Mouse (Mus musculus) neutrophil, adult 59 days (primary cell): ENCODE data around the gene Trpd52l3. TPM values are rescaled to one million over a fixed set of nuclear protein-coding genes. Genes with fewer than 3 reads are reported as not detected.

Experiments
- total RNA-seq, 2 experiments: library from RNA; stranded (reverse); gene quantifications; 1 replicate in 1 of 2; 2 replicates in 1 of 2; pipeline ENCODE4 v1.2.4; 2023

Trpd52l3 gene
- not detected for total RNA-seq

DNA sequence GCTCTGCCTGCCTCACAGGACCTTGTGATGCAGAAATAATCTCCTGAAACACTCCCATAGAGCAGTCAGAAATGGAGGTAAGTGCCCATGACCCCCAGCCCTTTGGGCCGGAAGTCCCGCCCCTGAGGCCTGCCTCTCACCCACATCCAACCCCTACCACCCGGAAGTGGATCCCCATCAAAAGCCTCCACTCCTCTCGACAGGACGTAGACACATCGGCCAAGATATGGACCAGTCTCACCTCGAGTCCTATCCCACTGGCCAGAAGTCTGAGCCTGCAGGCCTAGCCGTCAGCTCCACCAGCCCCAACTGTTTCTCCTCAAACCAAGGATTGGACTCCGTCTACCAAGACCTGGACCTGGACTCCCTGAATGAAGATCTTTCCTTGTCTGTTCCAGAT lies at the start of gene Trpd52l3:
TSS of gene Trpd52l3 (plus strand) at position 170 of the 400 bp plus-strand sequence.

DNA sequence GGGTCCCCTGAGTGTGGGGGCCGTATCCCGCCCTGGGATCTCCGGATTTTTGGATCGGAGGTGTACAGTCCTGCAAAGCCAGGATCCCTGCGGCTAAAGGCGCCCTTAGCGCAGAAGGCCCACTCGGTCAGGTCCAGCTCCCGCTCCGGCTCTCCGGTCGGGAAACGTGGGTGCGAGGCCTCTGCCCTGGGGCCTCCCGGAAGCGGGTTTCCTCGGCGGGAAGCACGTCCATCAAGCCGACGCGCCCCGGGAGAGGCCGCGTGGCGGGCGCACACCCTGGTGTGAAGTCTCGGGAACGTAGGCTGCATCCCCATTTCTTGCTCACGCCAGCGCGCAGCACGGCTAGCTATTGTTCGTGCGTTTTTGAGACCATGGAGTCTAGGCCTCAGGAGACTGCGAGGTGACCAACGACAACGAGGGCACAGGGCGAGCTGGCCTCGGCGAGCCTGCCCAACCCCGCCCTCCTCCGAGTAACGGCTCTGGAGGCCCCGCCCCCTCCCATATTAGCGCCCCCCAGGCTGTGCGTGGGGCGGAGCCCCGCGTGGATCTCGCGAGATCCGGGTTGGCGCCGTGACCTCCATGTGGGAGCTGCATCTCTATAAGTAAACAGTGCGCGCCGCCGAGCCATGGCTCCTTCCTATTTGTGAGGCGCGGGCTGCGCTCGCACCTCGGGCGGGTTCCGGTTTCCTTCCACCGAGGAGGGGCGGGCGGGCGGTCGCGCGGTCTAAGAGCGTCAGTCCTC lies 26.5 kb downstream of the Trpd52l3 start, which contains the start of gene Uhrf2:
TSS of gene Uhrf2 (plus strand) at position 620 of the 742 bp plus-strand sequence.

Other genes with a start within 250 kb of the Trpd52l3 start
- 10 to 100 TPM; 23.7 to 24.2 TPM for gene 9930021J03Rik, start 197.8 kb upstream of the Trpd52l3 start, total RNA-seq
- gene Ranbp6, start 190.8 kb upstream of the Trpd52l3 start, total RNA-seq: 10 to 100 TPM; 13.7 to 13.8 TPM
- gene Il33, start 78.7 kb upstream of the Trpd52l3 start, total RNA-seq: not detected
- 10 to 100 TPM; 35.8 to 42.2 TPM for gene Uhrf2, start 26.7 kb downstream of the Trpd52l3 start, total RNA-seq
- under 1 TPM in 1 of 2 experiments, not detected in 1; 0.22 TPM for gene Gldc, start 171.6 kb downstream of the Trpd52l3 start, total RNA-seq
- gene Mbl2, start 229.2 kb downstream of the Trpd52l3 start, total RNA-seq: not detected